Mouse (Mus musculus) E14TG2a.4 (cell line): ENCODE measurements around the gene Unc13a.

ENCODE experiments used
- CTCF ChIP-seq: conservative IDR thresholded peaks from 2 replicates; pipeline ENCODE4 v1.5.1; 2014; ENCODE audit warnings: low read length
- POU5F1 ChIP-seq: IDR thresholded peaks from 2 replicates; pipeline ENCODE4 v1.6.1; 2014; ENCODE audit warnings: low read length, borderline replicate concordance

GRCm38 (mm10) chr8:71631897-71632296 is 39.7 kb downstream of the Unc13a start:
- TF ChIP-seq CTCF (no peak), POU5F1 (no peak)
